Mouse (Mus musculus) urinary bladder, adult 18-20 months (tissue): ENCODE measurements around the gene Nfia.

Experiments used
- DNase-seq, 2 experiments: peaks; one replicate each; pipeline ENCODE4 v3.0.0; 2022; ENCODE audit warnings: low spot score in 2 of 2, mixed read lengths in 2 of 2

Nfia gene

DNA sequence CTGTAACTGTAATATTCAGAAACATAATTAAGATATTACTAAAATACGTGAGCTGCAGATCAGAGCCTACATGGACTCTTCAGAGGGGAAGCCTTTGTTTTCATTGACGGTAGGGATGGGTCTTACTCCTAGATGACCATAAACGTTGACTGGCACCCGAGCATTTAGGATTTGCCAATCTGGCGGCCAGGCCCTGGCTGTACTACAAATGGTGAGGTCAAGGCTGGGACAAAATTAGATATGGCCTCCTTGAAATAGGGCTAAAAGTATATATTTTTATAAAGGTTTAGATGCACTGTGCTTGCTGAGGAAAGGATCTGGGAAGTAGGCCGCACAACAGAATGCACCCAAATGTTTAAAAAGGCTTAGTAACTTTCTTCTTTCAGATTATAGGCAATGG is 10.0 kb downstream of the Nfia start:
- DNase-seq = no peak

DNA sequence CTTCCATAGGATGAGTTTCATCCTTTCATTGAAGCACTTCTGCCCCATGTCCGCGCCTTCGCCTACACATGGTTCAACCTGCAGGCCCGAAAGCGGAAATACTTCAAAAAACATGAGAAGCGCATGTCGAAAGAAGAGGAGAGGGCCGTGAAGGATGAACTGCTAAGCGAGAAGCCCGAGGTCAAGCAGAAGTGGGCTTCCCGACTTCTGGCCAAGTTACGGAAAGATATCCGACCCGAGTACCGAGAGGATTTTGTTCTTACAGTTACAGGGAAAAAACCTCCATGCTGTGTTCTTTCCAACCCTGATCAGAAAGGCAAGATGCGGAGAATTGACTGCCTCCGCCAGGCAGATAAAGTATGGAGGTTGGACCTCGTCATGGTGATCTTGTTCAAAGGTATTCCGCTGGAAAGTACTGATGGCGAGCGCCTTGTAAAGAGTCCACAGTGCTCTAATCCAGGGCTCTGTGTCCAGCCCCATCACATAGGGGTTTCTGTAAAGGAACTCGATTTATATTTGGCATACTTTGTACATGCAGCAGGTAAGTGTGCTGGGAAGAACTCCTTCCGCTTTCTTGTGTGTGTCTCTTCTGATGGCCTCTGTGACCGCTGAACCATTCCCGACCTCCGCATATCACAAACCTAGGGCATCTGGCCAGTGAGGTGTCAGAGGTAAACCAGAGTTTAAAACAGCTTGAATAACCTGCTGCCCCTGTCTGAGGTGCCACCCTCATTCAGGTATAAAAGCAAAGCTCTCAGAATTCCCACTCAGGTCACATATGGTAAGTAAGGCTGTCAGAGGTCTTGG is 10.7 kb downstream of the Nfia start:
- no peak for DNase-seq

DNA sequence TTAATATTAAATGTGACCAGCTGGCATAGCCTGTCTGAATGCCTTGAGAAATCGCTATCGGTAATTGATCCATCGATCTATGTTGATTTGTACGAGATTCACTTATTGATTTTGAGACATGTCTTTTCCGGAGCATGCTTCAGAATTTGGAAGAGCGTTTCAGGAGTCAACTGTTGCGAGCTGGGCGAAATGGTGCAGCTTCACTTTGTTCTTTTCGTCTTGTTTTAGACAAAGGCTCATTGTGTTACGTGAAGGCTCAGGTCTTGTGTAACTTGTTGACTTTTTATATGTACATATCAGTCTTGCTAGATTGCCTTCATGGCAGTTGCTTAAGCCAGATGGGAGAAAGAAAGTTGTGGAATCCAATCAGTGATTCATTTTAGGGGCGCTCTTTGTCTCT is 11.7 kb downstream of the Nfia start:
- DNase-seq = no peak

DNA sequence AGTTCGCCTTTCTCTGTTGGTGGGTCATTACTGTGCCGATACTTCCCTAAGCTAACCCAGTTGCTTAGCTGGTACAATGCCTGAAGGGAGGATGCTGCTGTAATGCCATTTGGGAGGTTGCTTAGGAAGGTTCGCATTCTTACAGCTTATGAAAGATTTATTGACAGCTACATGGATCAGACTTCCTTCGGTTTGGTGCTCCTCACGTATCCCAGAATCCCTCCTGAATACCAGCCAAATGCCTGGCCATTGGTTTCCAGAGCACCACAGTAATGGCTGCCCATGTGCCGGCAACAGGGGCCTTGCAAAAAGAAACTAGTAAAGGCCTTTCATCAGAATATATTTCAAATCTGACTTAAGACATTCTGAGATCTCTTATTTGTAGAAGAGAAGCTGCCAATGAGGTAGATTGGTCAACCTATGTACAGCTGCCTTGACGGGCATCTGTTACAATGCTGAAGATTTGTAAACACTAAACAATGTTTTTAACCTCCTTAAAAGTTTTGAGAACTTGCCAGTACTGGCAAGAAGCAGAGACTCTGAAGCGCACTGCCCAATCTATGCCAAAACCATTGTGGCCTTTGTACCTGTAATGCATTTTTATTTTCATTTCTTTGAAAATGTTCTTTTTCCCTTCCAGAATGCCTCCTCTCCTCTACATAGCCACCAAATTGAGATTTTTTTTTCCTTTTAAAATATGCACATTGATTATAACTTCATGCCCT is 13.2 kb downstream of the Nfia start:
- DNase-seq = no peak

DNA sequence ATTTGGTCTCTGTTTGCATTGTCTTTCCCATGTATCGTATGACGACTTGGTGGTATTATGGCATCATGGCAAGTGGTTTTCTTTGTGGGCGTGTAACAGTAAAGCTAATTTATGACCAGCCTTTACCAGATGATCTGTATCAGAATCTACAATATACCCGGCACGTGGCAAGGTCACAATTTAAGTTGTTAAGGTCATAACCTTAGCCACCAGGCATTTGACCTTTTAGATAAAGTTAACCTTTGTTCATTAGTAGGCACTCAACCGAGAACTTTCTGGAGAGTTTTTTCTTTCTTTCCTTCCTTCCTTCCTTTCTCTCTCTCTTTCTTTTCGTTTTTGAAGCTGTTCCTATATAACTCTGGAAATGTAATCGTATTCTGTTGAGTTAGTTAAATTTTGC is 14.0 kb downstream of the Nfia start:
- no peak for DNase-seq

DNA sequence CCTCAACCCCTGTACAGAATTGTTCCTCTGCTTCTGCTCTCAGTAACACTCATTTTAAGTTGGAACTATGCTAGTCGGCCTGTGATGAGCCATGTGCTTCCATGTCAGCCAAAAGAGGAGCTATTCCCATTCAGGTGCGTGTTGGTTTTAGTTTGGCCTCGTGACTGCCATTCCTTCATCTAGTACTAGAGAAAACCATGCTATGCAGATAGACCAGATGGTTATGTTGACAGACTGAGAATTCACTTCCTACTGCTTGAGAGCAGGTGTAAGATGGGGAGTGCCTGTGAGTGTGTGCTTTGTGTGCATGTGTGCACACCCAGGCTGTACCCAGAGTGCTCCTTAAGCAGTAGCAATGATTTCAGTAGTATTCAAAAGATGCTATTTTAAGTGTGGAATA is 15.0 kb downstream of the Nfia start:
- DNase-seq = no peak

DNA sequence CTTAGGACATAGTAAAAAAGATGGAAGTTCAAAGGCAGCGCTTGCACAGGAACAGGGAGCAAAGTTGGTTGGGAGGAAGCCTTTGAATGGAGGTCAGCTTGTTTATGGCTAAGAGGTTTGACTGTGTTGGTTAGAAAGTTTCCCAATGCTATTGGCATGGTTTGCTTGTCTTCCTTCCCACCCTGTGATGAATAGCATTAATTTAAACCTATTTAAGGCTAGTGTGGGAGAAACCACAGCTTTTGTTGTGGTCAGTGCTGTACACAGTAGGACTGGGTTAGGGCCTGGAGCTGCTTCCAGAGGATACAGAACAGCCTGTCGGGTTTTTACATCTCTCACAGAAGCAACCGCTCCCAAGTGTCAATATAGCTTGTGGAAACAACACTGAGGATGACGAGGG is 16.0 kb downstream of the Nfia start:
- DNase-seq = no peak

DNA sequence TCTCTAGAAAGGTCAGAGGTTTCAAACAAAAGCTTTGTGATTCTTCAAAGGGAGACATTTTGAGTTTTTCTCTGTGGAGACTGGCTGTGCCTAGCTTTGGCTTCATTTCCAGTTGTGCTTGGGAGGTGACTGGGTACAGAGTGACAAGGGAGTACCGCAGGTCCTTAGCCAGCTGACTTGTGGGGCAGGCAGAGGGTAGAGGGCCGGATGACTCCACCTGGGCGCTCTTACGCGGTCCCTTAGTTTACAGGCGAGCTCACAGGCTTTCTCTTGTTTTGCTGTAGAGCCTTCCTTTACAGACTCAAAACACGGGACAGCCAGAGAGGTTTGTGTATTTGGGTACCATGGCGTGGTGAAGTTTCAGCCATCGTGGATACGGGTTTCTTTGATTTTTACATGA is 21.4 kb downstream of the Nfia start:
- no peak for DNase-seq

DNA sequence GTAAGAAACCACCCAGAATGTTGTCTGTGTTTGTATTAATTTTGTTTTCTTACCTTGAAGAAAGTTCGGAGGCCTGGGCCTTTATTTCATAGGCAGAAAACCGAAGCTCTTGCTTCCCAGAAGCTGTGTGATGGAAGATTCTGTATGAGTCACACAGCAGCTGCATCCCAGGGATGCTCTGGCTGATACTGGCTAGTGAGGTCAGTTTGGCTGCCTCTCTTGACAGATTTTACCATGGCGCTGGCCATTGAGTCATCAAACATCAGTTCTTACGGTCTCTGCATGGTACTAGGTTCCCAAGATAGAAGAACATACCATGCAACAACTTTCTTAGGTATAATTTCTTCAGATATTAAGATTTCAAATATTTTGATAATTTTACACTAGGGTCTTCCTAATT is 22.3 kb downstream of the Nfia start:
- DNase-seq = no peak

DNA sequence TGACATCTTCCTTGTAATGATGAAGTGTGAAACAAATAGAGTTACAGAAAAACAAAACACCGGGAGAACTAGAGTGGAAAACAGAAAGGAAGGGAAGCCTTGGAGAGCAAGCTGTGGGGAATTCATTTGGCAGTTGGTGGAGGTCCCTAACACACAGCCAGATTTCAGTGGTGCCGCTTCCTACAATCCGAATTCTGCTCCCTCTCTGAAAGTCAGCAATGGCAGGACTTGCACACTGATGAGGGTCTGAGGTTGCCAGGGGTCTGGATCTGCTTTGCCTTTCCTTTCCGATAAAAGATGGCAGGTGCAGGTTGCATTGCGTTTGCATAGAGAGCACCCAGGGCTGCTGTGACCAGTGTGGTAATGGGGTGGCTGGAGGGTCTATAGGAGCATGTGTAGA is 23.4 kb downstream of the Nfia start:
- no peak for DNase-seq

DNA sequence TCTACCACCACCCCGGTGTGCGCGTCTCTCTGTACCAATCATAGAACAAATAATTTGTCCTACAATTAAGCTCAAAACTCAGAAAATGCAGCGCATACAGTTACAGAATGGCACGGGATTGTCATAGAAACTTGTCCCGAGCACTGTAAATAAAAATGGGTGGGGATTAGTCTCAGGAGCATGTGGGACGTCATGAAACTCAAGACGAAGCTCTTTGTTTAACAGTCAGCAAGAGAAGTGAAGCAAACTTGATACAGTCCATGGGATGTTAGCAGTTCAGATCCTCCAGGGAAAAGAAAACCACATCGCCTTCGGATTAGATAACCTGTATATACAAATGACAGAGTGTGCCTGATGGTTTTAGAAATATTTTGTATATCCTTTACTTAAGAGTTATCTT is 24.0 kb downstream of the Nfia start:
- DNase-seq = no peak

DNA sequence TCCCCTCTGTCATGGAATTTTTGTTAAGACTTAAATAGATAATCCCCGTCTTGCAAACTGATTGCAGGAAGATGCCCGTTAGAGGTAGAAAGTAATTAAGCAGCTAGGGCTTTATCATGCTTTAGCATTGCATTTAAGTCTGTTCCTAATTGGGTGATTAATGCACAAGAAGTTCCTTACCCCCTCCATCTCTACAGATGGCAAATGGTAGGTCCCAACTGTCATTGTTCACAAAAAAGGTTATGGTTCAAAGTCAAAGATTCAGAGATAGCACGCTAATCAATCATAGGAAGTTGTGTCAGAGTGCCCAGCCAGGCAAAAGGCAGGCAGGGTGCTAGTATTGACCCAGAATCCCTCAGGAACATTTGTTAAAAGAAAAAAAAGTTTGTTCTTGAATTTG is 31.3 kb downstream of the Nfia start:
- no peak for DNase-seq

DNA sequence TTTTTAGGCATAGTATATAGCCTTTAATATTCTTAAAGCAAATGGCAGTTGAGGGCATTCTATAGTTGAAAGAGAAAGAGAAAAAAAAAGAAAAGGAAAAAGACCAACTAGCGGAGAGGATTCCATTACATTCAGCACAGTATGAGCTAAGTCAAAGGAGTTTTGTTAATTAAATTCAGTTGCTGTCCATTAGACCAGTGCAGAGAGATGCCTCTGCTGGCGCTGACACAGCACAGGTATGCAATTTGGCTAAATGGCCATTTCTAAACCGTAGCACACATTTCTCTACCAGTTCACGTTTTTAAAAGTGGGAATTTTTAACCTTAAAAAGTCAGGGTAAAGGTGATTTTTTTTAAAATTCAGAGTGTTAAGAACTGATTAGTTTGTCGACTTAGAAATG is 32.1 kb downstream of the Nfia start:
- DNase-seq = no peak

DNA sequence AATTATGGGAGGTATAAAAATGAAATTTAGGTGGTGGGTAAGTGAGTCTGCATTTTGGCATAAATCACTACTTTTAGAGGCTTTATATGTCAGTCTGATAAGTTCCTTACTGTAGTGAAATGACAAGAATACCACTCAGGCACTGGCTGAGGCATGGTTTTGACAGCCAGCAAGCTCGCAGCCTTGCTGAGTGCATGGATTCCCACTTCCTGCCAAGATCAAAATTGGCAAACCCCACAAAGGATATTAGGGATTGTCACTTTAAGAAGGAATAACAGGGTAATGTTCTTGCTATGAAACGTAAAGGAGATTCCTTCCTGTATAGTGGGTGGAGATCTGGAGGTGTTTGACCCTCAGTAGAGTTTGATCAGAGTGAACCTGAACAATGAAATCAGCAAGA is 32.7 kb downstream of the Nfia start:
- DNase-seq = no peak

DNA sequence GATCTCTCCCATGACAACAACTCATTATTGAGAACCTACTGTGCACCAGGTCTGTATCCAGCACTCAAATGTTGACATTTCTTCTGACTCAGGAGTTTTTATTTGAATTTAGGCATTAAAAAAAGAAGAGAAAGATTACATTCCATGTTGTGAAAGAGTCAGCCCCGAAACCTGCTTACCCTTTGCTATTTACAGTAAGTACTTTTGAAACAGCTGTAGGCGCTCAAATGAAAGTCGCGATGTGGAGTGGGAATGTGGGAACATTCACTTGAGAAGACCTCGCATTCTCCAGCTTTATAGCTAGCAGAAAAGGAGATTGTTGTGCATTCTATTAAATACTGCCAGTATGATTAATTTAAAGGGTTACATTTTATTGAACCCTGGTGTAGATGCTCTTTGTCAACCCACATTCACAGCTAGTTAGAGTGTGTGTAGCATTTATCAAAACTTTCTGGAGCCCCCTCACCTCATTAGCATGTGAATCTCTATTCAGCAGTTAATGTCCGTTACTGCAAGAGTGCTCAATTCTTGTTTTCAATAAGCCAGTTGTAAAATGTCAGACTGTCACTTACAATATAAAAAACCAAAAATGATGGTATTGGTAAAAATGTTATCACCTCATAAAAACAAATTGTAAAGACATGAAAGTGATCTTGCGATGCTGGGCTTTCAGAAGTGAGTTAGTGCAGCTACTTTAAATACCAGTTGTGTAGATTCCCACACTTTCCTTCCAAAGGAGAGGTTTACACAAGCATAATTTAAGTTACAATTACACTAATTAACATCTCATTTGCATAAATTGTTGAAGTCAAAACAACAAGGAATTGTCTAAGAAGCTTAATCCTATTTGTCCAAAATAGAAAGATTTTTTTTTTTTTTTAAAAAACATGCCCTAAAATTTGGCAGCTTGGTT is 33.6 kb downstream of the Nfia start:
- DNase-seq = no peak

DNA sequence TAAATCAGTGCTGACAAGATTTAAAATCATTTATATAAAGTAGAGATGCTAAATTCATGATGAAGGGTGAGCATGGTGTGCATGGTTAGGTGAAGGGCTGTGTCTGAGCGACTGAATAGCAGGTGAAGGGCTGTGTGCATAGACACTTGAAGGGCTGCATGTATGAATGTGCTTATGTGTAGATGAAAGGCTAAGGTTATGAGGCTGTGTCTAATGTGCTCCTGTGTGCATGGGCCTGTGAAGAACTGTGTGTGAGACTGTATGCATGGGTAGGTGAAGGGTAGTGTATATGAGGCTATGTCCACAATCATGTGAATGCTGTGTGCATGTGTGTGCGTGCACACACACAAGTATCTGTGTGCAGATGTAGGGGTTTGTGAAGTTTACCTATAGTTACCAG is 34.4 kb downstream of the Nfia start:
- no peak for DNase-seq

DNA sequence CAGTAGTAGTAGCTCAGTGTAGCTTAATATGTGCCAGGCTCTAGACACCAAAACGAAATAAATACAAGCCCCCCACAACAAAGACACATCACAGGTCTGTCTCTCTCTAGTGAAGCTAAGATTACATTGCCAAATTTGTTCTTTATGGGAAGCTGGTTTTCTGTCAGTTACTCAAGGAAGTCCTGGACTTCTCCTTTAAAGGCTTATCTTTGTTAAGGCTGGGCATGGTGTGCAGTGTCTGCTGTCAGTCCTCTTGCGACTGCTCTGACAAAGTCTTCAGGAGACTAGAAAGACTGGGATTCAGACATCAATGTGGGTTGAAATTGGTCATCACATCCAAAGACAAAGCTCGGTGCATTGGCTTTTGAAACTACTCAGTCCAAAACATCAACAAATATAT is 36.4 kb downstream of the Nfia start:
- DNase-seq = no peak

DNA sequence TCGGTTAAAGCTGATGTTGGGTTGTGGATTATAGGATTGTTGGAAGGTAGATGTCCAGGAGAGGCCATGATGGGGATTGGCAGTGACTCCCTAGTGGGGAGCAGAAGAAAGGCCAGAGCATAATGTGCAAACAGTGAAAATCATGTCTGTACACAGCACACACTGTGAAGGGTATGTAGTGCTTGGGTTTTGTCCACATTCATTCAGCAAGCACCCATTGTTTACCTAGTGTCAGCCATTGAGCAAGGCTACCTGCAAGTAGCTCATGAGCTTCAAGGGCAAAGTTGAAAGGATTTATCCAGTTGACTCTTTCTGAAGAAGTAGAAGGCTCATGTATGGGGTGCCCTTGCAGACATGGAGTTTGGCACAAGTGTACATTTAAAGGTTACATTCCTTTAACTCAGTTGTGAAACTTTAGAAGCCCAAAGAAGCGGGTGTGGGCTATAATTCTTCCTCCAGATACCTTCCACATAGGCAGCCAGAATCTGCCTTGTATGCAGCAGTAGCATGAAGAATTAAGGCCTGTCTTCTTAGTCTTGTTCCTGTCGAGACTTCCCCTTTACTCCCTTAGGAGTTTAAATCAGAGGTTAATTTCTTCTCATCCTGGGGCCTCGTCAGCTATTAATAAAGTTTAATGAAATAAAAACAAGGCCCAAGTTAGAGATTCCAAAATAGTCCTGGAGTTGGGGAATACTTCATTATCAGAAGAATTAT is 37.2 kb downstream of the Nfia start:
- no peak for DNase-seq

DNA sequence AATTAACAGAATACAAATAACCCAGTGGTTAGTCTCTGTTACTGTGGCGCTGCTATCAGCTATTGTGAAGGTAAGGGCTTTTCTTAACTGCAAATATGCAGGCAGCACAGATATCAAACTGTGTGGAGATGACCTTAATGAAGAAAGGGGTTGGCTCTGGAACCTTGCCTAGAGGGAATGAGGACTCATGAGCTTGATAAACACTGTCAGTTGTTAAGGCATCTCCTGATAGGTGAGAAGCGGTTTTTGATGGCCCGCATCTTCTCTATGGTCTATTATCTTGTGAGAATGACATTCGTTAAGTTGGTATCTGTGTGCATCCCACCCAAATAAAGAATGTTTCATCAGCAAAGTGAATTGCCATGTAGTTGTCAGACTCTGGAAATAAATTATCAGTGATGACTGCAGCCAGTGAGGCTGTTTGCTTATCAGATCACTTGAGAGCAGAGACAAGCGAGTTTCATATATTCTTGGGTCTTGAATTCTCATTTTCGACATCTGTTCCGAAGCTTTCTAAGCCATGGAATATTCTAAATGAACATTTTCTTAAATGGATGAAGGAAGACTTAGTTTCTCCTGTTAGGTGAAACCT is 37.9 kb downstream of the Nfia start:
- no peak for DNase-seq

DNA sequence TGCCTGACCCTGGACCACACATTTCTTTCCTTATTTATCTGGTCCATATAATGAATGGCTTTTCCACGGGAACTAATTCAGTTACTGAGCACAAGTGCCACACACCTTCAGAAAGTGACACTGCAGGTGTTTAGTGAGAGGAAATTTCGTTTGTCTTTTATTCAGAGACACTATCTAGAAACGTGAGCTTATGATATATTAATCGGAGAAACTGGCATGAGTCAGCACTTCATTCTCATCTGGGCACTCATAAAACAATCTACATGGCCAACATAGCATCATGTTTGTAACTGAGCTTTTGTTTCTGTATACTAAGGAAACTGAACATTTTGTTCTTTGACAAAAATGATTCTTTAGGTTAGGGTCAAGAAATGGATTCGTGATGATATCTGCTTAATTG is 40.5 kb downstream of the Nfia start:
- DNase-seq = no peak

DNA sequence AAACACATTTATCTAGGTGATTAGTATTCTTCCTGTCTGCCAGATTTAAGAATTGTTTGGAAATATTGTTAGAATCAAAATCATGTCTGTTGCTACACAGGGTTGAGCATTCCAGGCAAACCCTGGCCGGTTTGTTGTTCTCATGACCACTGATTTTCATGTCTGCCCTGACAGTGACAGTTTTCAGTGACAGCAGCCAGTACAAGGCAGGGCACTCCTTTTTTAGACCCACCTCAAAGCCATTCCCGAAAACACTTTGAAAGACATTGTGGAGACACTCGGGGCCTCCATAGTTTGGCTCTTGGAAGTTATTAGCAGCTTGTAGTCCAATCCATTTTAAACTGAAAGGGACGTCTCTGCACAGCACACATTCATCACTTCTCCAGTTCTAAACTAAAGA is 41.5 kb downstream of the Nfia start:
- DNase-seq = no peak
